Mouse (Mus musculus): ENCODE data around the gene Nr2c1. TPM values are rescaled to one million over a fixed set of nuclear protein-coding genes. Genes with fewer than 3 reads are reported as not detected.

The Nr2c1 gene
- polyA plus RNA-seq, 1 experiment from 2014 or later, result 7.1 TPM

DNA sequence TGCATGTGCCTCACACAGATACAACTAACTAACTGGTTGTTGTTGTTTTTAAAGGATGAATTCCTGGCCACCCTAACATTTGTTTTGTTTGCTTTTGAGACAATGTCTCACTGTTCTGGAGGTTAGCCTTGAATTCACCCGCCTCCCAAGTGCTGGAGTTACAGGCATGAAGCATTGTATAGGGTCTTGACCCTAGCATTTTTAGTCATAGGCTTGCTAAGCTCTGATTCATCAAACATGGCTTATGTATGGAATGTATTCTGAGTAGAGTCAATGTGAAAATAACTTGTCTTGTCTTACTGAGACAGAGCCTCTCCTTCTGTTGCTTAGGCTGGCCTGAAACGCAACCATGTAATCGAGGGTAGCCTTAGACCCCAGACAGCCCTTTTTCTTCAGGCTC is 29.9 kb upstream of the Nr2c1 start:
- H3K9me3 ChIP-seq (replicated peaks), result no peaks in the 10 kb centered on the region
- H3K4me3 ChIP-seq, result no peak overlapping the region
- no peaks in the 10 kb centered on the region for H3K27me3 ChIP-seq (replicated peaks)
- H3K27ac ChIP-seq (ENCODE audit: poor library complexity, severe bottlenecking), result no peak overlapping the region
- 90% methylated on average over 3 of the region's 3 CpGs for WGBS
- ATAC-seq (ENCODE audit: insufficient number of reproducible peaks, low FRiP score), result no peak
- H3K4me1 ChIP-seq (replicated peaks), result peaks cover 26% of the 10 kb centered on the region
- H3K4me2 ChIP-seq, result no peak overlapping the region
- no peak overlapping the region for H3K9ac ChIP-seq
- H3K36me3 ChIP-seq, result peaks cover 11% of the 10 kb centered on the region

DNA sequence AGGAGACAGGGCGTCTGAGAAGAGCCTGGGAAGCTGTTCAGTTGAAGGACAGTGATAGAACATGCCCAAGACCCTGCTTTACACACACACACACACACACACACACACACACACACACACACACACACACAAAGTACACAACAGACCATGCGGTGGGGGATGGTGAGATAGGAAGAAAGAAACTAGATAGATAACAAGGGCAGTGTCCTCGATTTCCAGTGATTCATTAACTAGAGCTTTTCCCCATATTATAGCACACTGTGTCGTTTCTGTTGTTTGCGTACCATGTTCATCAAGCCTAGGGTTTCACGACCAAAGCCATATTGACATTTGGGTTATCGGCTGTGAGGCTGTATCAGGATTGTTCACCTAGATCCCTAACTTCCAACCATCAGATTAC is 28.8 kb upstream of the Nr2c1 start:
- Histone ChIP-seq H3K9me3 (replicated peaks) (no peaks in the 10 kb centered on the region), H3K4me1 (replicated peaks) (peaks cover 26% of the 10 kb centered on the region), H3K27me3 (replicated peaks) (no peaks in the 10 kb centered on the region), H3K9ac (no peak overlapping the region), H3K4me2 (no peak overlapping the region), H3K27ac (ENCODE audit: poor library complexity, severe bottlenecking) (no peak overlapping the region), H3K36me3 (peaks cover 21% of the 10 kb centered on the region), H3K4me3 (no peak overlapping the region)
- ATAC-seq (ENCODE audit: insufficient number of reproducible peaks, low FRiP score), result no peak
- WGBS, result 82% methylated on average over 7 of the region's 7 CpGs

DNA sequence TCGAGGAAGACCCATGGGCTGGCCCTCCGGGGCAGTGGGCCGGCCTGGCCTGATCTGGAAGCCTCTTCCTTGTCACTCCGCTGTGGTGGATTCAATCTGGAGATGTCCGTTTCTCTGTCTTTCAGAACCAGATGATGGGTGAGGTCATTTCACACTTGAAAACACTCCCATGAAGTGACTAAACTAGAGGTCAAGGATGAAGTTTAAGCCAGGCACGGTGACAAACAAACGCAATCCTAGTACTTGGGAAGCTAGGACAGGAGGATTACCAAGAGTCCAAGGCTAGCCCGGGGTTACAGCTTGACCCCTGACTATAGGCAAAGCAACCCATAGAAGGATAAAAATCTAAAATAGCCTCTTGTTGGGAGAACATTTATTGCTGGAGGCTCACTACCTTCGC is 27.1 kb upstream of the Nr2c1 start:
- peaks cover 19% of the 10 kb centered on the region for H3K4me1 ChIP-seq (replicated peaks)
- H3K27ac ChIP-seq (ENCODE audit: poor library complexity, severe bottlenecking), result no peak overlapping the region
- ATAC-seq (ENCODE audit: insufficient number of reproducible peaks, low FRiP score), result no peak
- H3K9me3 ChIP-seq (replicated peaks), result no peaks in the 10 kb centered on the region
- no peak overlapping the region for H3K4me2 ChIP-seq
- H3K9ac ChIP-seq, result no peak overlapping the region
- no peak overlapping the region for H3K4me3 ChIP-seq
- no peaks in the 10 kb centered on the region for H3K27me3 ChIP-seq (replicated peaks)
- WGBS, result 88% methylated on average over 9 of the region's 9 CpGs
- peaks cover 32% of the 10 kb centered on the region for H3K36me3 ChIP-seq

DNA sequence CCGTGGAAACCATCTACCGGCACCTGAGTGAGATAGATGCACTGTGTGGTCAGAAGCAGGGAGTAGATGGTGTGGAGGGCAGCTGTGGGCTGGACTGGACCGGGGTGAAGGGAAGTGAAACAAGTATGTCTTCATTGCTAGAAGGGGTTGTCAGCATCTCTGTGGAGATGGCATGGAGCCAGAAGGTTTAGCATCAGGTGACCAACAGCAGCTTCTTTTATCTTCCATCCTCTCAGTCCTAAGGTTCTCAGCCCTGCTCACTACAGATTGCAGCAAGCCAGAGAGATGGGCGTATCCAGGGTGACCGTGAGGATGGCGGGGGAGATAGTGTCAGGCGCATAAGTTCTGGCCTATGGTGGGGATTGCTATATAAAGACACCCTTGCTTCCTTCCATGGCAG is 25.2 kb upstream of the Nr2c1 start:
- Histone ChIP-seq H3K9me3 (replicated peaks) (no peaks in the 10 kb centered on the region), H3K27me3 (replicated peaks) (no peaks in the 10 kb centered on the region), H3K4me1 (replicated peaks) (peaks cover 4% of the 10 kb centered on the region; the same call in 1 of the 2 replicates), H3K4me3 (no peak overlapping the region), H3K27ac (ENCODE audit: poor library complexity, severe bottlenecking) (no peak overlapping the region), H3K36me3 (peaks cover 43% of the 10 kb centered on the region), H3K9ac (no peak overlapping the region), H3K4me2 (no peak overlapping the region)
- WGBS, result 77% methylated on average over 7 of the region's 7 CpGs
- ATAC-seq (ENCODE audit: insufficient number of reproducible peaks, low FRiP score), result no peak

DNA sequence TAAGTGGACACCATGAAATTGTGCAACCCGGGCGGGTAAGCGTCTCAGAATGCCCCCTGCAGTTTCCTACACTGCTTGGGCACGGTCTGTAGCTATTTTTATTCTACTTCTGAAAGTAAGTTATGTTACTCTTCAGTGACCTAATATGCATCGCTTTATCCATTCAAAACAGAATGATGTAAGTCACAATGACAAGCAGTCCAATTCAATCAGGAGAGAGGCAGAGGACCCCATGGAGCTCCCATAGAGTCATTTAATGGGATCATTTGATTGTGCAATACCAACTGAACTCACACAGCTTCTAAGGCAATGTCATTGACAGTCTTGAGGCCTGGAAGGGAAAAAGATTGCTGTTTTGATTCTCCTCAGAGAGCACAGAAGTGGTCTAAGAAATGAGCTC is 24.2 kb upstream of the Nr2c1 start:
- WGBS, result 96% methylated on average over 5 of the region's 5 CpGs
- Histone ChIP-seq H3K9ac (no peak overlapping the region), H3K9me3 (replicated peaks) (no peaks in the 10 kb centered on the region), H3K4me1 (replicated peaks) (peaks cover 4% of the 10 kb centered on the region; the same call in 1 of the 2 replicates), H3K27ac (ENCODE audit: poor library complexity, severe bottlenecking) (no peak overlapping the region), H3K27me3 (replicated peaks) (no peaks in the 10 kb centered on the region), H3K4me2 (no peak overlapping the region), H3K36me3 (peaks cover 43% of the 10 kb centered on the region), H3K4me3 (no peak overlapping the region)
- ATAC-seq (ENCODE audit: insufficient number of reproducible peaks, low FRiP score), result no peak

DNA sequence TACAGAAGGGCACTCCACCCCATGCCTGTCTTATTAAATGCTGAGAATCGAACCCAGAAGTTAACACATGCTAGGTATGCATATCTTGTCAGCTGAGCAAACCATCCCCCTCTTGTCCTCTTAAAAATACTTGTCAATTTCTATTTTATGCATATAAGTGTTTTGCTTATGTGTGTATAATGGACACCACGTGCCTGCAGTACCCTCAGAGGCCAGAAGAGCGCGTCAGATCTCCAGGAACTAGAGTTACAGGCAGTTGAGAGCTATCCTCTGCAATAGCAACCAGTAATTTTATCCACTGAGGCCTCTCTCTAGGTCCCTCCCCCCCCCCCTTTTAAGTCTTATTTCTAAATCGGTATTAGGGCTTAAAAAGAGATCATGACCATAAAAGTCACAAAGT is 23.4 kb upstream of the Nr2c1 start:
- Histone ChIP-seq H3K27ac (ENCODE audit: poor library complexity, severe bottlenecking) (no peak overlapping the region), H3K4me2 (no peak overlapping the region), H3K9ac (no peak overlapping the region), H3K9me3 (replicated peaks) (no peaks in the 10 kb centered on the region), H3K4me1 (replicated peaks) (peaks cover 4% of the 10 kb centered on the region; the same call in 1 of the 2 replicates), H3K36me3 (peaks cover 43% of the 10 kb centered on the region), H3K27me3 (replicated peaks) (no peaks in the 10 kb centered on the region), H3K4me3 (no peak overlapping the region)
- no peak for ATAC-seq (ENCODE audit: insufficient number of reproducible peaks, low FRiP score)
- WGBS, result 72% methylated on average over 5 of the region's 5 CpGs

DNA sequence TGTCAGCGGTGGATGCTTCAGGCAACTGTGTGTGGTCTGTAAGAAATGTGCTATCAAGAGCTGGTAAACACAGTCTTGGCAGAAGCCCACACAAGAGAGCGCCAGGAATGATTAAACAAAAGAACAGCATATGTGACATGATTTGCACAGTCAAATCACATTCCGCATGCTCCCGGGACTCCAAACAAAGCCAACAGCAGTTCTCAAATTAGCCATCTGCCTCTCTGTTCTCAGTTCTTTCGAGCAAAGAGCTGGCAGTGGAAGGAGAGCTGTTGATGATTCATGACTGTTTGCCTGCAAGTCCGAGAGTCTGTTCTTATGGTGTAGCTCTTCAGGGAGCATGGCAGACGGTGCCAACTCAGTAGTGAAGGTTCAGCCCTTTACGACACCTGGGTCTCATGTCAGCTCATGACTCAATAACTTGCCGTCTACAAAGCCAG is 18.1 kb upstream of the Nr2c1 start:
- H3K36me3 ChIP-seq, result peaks cover 27% of the 10 kb centered on the region
- no peaks in the 10 kb centered on the region for H3K9me3 ChIP-seq (replicated peaks)
- H3K27me3 ChIP-seq (replicated peaks), result no peaks in the 10 kb centered on the region
- H3K9ac ChIP-seq, result no peak overlapping the region
- ATAC-seq (ENCODE audit: insufficient number of reproducible peaks, low FRiP score), result no peak
- H3K4me1 ChIP-seq (replicated peaks), result no peaks in the 10 kb centered on the region
- no peak overlapping the region for H3K27ac ChIP-seq (ENCODE audit: poor library complexity, severe bottlenecking)
- H3K4me3 ChIP-seq, result no peak overlapping the region
- no peak overlapping the region for H3K4me2 ChIP-seq
- 75% methylated on average over 9 of the region's 9 CpGs for WGBS

DNA sequence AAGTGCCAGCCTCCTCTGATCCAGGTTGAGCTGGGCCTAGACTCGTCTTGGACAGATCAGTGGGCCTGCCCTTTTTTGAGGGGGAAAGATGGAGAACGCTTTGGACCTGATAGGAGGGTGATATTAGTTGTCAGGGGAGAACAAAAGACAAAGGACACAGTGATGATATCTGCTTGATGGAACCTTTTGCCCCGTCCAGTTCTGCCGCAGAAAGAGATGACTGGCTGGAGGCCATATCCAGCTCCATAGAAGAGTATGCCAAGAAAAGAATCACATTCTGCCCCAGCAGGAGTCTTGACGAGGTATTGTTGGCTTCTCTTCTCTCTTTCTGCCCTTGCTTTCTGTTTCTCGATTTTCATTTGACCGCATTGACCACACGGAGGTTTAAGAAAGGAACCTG is 14.7 kb upstream of the Nr2c1 start:
- Histone ChIP-seq H3K9me3 (replicated peaks) (no peaks in the 10 kb centered on the region), H3K27ac (ENCODE audit: poor library complexity, severe bottlenecking) (no peak overlapping the region), H3K36me3 (peaks cover 25% of the 10 kb centered on the region), H3K9ac (no peak overlapping the region), H3K4me1 (replicated peaks) (no peaks in the 10 kb centered on the region), H3K4me3 (no peak overlapping the region), H3K27me3 (replicated peaks) (no peaks in the 10 kb centered on the region), H3K4me2 (no peak overlapping the region)
- ATAC-seq (ENCODE audit: insufficient number of reproducible peaks, low FRiP score), result no peak
- 74% methylated on average over 8 of the region's 8 CpGs for WGBS

DNA sequence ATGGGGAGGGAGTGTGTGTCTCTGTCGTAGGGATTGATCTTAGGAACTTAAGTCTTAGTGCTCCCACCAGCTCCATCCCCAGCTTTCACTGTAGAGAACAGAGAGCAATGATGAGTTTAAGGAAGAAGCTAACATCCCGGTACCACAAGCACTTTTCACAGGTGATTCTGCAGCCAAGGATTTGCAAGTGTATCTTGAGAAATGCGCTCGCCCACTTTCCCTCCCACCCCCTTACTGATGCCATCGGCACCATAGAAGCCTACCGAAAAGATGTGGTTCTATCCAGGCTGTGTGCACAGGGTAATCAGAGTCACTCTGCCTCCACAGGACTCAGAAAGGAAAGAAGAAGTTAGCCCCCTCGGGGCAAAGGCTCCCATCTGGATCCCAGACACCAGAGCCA is 14.1 kb upstream of the Nr2c1 start:
- no peak for ATAC-seq (ENCODE audit: insufficient number of reproducible peaks, low FRiP score)
- Histone ChIP-seq H3K4me1 (replicated peaks) (no peaks in the 10 kb centered on the region), H3K36me3 (peaks cover 31% of the 10 kb centered on the region), H3K27me3 (replicated peaks) (no peaks in the 10 kb centered on the region), H3K4me2 (no peak overlapping the region), H3K9me3 (replicated peaks) (no peaks in the 10 kb centered on the region), H3K4me3 (no peak overlapping the region), H3K27ac (ENCODE audit: poor library complexity, severe bottlenecking) (no peak overlapping the region), H3K9ac (no peak overlapping the region)
- WGBS, result 90% methylated on average over 7 of the region's 7 CpGs

DNA sequence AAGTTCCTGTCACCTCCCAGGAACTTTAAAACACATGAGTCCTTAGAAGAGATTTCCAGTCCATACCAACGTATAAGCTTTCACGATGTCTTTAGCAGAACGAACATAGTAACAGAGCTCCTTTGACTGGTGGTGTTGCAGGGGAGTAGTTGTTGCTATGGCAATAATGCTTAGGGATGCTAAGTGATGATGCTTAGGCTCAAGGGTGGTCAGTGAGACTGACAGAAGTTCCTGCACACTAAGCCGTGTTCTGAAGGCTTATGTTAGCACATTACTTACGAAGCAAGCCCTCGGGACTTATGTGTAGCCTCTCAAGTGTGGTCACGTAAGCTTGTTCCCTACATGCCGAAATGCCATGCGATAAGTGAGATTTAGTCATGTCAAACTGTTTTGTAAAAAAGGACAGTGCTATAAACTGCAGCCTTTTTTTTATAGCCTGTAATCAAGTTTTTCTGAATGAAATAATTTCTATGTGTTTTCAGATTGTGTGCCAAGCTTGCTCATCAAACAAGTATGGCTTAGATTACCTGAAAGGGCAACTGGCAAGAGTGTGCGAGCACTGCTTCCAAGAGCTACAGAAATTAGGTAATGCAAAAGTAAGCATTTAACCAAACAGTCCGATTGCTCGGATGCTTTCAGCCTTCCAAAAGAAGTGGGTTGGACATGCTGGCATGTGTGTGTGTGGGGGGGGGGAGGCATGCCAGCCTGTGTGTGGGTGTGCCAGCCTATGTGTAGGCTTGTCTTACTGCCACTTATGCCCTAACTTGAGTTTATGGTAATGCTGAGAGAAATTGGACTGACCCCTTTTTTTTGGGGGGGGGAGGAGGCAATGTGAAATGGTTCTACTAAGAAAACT is 13.1 kb upstream of the Nr2c1 start:
- WGBS, result 88% methylated on average over 12 of the region's 12 CpGs
- no peak overlapping the region for H3K27ac ChIP-seq (ENCODE audit: poor library complexity, severe bottlenecking)
- no peaks in the 10 kb centered on the region for H3K27me3 ChIP-seq (replicated peaks)
- no peak overlapping the region for H3K9ac ChIP-seq
- no peak overlapping the region for H3K4me2 ChIP-seq
- H3K4me1 ChIP-seq (replicated peaks), result no peaks in the 10 kb centered on the region
- H3K36me3 ChIP-seq, result peaks cover 31% of the 10 kb centered on the region
- no peaks in the 10 kb centered on the region for H3K9me3 ChIP-seq (replicated peaks)
- ATAC-seq (ENCODE audit: insufficient number of reproducible peaks, low FRiP score), result no peak
- H3K4me3 ChIP-seq, result no peak overlapping the region

DNA sequence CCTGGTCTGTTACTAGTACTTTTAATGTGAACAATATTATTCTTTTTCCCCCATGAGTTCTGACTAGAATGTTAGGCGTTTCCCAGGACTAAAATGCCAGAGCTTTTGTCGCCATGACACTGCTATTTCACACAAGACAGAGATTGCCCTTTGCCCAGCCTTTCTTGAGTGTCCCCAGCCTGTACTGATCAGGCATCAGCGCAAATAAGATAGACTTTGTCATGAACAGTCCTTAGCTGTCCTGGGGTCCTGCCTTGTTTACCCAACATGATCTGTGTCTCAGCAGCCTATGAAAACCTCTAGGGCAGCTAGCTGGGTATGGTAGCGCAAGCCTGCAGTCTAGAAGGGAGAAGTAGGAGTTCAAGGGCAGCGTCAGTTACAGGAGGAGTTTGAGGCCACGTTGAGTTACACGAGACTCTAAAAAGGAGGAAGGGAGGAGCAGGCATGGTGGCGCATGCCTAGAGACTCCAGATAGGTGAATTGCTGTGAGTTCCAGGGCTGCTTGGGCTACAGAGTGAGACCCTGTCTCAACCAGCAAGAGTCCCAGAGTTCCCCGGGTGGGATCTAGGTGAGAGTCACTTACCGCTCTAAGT is 8.8 kb upstream of the Nr2c1 start:
- no peak overlapping the region for H3K4me3 ChIP-seq
- WGBS, result 86% methylated on average over 10 of the region's 10 CpGs
- no peak overlapping the region for H3K4me2 ChIP-seq
- H3K4me1 ChIP-seq (replicated peaks), result 0 out of 2 replicates have a peak, but pooled peaks cover 2% of the 10 kb centered on the region
- no peak for ATAC-seq (ENCODE audit: insufficient number of reproducible peaks, low FRiP score)
- no peak overlapping the region for H3K9ac ChIP-seq
- no peaks in the 10 kb centered on the region for H3K27me3 ChIP-seq (replicated peaks)
- peaks cover 33% of the 10 kb centered on the region for H3K36me3 ChIP-seq
- H3K9me3 ChIP-seq (replicated peaks), result no peaks in the 10 kb centered on the region
- no peak overlapping the region for H3K27ac ChIP-seq (ENCODE audit: poor library complexity, severe bottlenecking)
